Mouse (Mus musculus) heart, adult 9 months (tissue): Measurements from ENCODE around the gene Nell1.

ENCODE experiments used
- DNase-seq, 2 experiments: peaks; one replicate each; pipeline ENCODE4 v3.0.0; 2022; ENCODE audit warnings: low spot score in 2 of 2

The Nell1 gene

DNA sequence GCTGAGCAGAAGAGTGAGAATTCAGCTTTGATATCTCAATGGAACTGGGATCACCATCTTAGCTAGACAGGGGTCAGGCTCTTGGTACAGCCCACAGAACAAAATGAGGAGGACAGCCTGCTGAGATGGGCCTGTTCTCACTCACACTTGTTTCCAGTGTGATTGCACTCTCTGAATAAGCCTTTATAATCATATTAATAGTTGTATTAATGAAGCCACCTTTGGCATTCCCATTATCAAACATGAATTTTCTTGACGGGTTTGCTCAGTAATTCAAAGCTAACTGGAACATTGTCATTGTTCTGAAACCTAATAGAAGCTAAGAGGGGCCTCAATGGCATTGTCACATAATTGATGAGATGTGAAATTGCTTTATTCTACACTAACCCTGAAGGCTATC is 875.6 kb downstream of the Nell1 start:
- DNase-seq: no peak

DNA sequence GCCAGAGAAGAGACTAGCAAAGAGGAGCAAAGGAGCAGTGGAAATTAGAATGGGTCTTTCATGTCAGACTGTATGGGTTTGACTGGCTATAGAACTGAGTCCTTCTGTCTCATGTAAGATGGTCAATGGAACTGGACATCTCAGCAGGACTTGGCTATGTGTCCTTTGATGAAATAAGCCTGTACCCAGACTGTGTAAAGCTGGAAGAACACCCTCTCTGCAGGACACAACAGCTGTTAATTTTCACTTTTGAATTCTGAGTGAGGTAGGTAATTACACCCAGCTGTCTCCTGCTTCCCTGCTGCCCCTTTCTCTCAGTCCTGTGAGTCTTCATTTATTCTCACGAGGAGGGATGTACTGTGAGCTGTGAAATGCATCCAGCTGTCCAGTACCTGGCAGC is 895.5 kb downstream of the Nell1 start:
- DNase-seq: no peak

DNA sequence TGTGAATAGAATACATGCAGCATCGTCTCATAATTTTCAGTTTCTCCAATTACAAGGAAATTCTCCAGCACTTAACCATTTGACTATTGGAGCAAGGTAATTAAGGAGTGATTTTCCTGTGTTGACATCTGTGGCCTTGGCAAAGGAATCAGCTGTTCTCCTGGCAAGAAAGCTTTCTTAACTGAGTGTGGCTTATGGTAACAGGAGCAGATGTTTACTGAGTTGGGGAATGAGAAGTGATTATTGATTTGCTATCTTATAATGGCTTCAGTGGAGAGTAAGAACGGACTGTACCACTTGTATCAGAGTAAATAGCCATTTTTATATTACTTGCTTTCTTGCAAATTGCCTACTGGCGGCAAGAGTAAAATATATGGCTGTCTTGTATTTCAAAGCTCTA is 913.0 kb downstream of the Nell1 start:
- DNase-seq: no peak

DNA sequence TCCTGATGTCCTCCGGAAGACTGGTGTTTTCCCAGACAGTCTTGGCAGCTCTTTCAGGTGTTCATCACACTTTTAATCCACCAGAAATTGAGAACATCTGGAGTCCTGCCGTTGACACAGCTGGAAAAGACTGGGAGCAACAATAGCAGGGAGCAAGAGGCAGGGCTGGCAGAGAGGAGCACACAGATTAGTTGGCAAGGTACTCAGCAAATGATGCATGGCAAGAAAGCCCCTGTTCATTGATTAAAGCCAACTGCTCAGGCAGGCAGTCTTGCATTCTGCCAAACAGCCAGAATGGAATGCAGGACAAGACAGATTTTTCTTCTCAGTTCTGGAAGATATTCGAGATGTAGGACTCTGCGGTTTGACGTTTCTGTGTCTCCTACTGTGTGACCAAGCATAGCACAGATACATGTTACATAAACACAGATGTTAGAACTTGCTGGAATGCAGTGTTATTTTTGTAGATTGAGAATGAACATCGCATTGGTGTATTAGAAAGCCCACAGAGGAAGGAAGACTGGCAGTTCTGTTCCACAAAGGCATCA is 925.0 kb downstream of the Nell1 start:
- DNase-seq: no peak
